Mouse (Mus musculus): ENCODE measurements around the gene Vax2.

Gene Vax2

DNA sequence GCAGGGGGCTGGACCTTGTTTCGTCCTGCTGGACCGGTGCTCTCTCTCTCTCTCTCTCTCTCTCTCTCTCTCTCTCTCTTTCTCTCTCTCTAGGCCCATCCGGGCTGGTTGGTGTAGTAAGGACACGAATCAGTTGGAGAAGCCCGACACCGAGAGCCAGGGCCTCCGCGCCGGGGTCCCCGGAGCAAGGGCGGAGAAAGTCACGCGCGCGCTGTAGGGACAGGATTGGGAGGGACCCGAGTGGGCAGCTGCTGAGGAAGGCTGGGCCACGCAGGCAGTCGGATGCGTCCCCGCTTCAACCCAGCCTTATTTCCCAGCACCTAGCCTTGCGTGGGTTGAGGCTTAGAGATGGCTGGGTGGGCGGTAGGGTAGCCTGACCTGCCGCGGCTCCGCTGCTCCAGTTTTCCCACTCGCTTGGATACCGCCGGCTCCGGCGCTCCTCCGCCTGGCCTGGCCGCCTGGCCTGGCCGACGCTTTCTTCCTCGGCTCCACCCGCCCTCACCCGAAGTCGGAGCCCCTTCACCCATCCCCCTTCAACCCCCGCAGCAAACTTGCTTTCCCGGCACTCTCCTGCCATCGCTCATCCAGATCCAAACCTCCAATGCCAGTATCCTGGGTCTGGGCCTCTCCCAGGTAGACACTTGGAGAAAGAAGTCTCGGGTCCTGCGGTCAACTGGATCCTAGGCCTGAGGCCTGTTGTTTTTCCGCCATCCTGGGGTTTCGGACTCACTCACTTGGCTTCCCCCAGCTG is 836 bp downstream of the Vax2 start:
- DNase-seq (ENCODE audit: low spot score) = no peak

DNA sequence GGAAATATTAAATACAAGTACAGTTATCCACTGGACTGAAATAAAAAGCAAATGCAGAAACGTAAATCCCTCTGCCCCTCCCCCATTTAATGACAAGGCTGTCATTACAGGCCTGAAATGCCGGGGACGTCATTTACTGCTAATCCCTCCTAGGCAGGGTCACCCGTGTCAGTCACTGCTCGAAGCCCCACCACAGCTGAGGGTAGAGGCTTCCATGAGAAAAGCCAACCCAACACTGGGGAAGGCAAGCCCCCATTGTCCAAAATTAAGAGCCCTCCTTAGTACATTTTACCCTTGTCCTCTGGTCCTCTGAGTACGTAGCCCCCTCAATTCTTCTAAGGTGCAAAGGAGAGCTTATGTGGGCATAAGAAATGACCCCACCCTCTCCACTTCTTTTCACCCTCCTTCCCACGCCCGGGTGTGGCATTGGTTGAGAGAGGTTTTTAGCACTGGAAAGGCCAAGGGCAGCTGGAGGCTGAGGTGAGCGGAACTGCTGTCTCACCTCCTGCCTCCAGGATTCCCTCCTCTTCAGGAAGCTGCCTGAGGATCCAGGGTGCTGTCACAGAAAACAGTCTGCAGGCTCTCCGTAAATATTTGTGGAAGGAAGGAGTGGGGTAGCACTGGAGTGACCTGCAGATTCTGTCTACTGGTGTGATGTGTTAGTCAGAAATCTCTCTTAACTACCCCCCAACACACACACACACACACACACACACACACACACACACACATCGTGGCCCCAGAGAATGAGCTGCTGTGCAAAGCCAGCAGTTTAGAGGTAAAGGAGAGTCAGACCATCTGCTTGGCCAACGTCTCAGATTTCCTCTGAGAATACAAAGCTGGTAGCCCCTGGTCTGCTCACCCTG is 2.4 kb downstream of the Vax2 start:
- no peak for DNase-seq (ENCODE audit: low spot score)

DNA sequence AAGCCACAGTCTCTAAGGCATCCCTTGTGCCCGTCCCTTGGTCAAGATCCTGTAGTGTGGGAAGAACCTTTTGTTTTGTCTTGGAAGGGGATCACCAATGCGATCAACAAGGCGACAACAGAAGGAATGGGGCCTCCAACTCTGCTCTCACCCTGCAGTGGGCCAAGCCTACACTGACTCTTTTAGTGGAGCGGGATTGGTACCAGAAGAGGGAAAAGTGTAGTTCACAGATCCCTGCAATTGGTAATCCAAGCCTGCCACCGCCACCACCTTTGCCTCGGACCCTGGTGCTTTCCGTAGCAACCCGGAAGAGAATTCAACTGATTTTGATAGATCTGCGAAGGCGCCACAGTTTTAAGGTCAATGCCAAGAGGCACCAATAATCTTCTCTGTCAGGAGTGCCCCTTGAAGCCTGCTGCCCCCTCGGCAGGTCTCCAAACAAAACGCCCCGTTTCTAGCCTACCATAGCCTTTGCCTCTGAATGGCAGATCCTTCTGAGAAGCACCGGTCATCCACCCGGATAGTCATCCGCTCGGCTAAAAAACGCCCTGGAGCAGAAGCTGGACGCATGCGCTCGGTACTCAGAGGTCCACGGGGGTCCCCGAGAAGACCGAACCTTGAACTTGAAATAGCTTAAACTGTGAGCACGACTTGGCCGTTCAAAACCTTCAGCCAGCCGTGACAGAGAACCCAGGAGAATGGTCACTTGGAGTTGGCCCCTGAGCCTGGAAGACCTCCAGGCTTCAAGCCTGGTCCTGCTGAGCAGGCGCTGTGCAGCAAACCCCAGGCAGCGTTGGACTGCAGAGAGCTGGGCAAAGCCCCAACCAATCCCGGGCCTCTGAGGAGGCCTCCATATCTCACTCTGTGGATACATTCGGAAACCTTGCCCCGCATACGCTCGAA is 3.4 kb downstream of the Vax2 start:
- DNase-seq (ENCODE audit: low spot score) = no peak

DNA sequence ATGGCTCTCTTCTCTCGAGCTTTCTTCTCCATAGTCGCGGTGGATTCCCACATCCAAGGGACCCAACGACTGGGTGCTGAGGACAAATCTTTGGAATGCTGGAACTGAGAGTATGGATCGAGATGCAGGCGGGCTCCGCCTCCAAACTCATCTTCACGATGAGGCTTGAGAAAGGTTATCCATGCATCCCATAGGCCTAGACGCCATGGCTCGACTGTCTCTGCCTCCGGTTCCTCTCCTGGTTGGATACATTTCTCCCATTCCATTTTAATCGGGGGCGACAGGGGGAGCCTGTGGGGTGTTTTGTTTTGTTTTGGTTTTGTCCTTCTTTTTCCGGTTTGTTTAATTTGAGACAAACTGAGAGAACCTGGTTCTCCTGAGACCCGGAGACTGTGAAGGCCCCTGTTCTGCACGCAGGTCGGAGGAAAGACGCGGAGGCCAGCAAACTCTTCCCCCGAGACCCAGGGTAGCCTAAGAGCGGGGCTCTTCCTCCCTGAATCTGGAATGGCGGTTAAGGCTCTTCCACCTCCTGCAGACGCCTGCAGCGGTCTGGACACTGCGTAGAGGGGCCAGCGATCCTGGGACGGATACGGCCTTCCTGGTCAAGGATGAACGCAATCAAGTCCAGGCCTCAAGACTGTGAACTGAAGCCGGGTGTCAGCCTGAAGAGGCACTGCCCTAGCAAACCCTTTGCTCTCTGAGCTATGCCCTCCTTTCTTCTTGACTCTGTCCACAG is 4.6 kb downstream of the Vax2 start:
- no peak for DNase-seq (ENCODE audit: low spot score)

DNA sequence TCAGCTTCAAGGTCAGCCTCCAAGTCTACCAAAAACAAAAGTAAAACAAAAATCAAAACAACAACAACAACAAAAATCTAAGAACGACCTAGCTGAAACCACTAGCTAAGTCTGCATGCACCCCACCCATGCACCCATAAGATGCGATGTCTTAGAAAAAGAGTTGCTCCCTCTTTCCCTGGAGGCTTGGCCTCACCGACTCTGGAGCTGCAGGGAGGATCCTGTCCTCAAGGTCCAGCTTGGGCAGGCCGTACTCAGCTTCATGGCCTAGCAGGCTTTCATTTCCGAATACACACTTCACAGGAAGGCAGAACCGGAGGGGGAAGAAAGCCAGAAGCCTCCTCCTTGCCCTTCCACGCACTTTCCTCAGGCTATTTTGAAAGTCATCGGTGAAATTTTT is 6.0 kb downstream of the Vax2 start:
- no peak for DNase-seq (ENCODE audit: low spot score)

DNA sequence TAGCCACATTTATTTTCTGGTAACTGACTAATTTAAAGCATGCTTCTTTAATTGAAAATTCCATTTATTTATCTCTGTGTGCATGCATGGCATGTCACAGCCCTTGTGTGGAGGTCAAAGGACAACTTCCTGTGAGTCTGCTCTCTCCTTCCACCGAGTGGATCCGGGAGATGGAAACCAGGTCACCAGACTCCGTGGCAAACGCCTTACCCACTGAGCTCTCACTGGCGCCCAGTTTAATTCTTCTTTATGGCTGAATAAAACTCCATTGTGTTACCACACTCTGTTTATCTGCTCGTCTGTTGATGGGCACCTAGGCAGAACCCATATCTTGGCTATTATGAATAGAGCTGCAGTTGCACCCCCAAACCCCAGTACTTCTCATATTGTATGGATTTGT is 11.5 kb downstream of the Vax2 start:
- DNase-seq (ENCODE audit: low spot score) = no peak

DNA sequence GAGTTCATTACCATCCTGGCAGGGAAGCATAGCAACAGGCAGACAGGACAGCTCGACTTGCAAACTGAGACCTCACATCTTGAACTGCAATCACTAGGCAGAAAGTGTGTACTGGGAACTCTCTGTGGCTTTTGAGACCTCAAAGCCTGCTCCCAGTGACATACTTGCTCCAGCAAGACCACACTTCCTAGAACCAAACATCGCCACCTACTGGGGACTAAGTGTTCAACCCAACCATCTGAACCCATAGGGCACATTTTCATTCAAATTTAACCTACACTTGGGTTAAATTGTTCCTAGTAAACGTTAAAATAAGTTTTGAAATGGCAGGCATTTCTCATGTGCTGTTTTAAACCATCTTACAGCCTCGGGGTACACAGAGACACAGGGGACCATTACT is 16.1 kb downstream of the Vax2 start:
- DNase-seq (ENCODE audit: low spot score) = no peak

GRCm38 (mm10) chr6:83728488-83728887 is 17.4 kb downstream of the Vax2 start:
- no peak for DNase-seq (ENCODE audit: low spot score)

DNA sequence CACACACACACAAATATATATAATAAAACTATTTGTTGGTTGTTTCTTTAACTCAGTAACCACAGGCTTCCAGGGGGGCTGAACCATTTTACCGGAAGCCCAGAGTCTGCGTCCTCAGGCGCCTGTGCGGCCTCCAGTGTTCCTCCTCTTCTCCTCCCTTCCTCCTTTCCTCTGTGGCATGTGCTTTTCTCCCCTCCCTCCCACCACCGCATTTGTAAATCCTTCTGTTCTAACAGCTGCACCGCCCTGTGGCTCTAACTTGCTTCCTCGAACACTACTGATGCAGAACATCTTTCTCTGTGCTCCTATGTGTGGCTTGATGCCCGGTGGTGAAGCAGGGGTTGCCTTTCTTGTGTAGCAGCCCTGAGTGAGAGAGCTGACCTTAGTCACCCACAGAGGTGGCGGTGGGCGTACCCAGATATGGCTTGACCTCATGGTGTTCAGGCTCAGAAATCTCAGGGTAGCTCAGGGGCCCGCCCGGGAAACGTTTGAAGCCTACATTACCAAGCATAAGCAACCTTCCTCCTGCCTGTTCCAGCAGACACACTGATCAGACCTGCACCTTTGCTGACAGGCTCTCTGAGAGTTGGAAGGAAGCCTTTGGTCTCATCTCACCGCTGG is 18.4 kb downstream of the Vax2 start:
- DNase-seq (ENCODE audit: low spot score) = peak; percentile 14

GRCm38 (mm10) chr6:83731128-83731527 is 20.1 kb downstream of the Vax2 start:
- DNase-seq (ENCODE audit: low spot score) = peak; percentile 68

DNA sequence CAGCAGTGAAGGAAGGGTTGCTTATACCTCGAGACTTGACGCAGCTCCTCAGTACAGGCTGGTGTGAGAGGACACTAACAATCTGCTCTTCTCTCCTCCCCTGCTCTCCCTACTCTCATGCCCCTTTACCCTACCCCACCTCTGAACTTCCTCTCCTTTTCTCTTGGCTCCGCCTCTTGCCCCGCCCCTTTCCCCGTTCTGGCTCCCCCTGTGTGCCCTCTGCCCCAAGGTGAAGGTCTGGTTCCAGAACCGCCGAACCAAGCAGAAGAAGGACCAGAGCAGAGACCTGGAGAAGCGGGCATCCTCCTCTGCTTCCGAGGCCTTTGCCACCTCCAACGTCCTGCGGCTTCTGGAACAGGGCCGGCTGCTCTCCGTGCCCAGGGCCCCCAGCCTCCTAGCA is 26.2 kb downstream of the Vax2 start:
- no peak for DNase-seq (ENCODE audit: low spot score)

DNA sequence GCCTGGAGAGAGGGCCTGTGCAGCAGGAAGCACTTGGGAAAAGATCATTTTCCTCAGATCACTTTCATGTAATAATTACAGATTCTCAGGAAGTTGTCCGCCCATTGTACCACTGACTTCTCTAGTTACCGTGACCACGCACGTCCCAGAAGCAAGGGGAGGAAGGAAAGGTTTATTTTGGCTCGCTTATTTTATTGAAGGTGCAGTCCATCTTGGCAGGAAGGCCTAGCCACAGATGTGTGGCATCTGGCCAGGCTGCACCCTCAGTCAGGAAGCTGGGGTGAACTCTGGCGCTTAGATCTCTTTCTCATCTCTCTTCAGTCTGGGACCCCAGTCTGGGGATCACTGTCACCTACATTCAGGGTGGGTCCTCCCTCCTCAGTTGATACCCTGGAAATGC is 27.5 kb downstream of the Vax2 start:
- no peak for DNase-seq (ENCODE audit: low spot score)

- DNase-seq (ENCODE audit: low spot score) = no peak
Measured at GRCm38 (mm10) chr6:83742761-83743160, 31.7 kb downstream of the Vax2 start, which contains the start of gene Atp6v1b1. Gene Atp6v1b1 (plus strand): TSS chr6:83742990.

DNA sequence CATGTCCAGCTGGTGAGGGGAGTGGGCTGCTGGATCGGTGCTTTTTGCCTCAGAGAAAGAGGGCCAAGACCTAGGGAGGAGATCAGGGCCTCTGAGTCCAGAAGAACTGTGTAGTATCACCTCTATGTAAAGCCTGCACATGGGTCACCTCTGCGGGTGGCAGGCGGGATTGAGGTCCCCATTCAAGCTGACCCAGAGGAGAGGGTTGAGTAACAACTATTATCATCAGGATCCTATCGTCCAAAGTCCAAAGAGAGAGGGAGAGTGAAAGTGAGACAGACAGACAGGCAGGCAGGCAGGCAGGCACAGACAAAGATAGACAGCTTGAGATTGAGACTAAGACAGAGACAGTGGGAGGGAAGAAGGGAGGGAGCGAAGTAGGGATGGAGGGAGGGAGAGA is 32.1 kb downstream of the Vax2 start:
- no peak for DNase-seq (ENCODE audit: low spot score)

DNA sequence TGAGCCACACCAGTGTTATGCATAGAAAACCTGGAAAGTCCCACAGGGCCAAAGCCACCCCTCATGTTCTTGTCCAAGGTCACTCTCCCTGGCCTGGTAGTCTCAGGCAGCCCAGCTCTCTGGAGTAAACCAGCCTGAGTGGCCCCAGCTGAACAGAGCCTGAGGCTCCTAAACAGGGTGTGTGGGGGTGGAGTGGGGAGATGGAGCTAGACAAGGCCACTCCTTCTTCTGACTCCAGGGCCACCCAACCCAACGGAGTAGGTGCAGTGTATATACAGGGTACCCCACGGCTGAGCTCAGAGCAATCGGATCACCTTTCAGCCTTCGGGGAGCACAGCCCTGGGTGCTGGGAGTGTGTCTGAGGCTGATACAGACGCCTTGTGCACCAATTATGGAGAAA is 33.1 kb downstream of the Vax2 start:
- DNase-seq (ENCODE audit: low spot score) = no peak

- DNase-seq (ENCODE audit: low spot score) = no peak
Measured at GRCm38 (mm10) chr6:83744557-83744956, 33.5 kb downstream of the Vax2 start.

DNA sequence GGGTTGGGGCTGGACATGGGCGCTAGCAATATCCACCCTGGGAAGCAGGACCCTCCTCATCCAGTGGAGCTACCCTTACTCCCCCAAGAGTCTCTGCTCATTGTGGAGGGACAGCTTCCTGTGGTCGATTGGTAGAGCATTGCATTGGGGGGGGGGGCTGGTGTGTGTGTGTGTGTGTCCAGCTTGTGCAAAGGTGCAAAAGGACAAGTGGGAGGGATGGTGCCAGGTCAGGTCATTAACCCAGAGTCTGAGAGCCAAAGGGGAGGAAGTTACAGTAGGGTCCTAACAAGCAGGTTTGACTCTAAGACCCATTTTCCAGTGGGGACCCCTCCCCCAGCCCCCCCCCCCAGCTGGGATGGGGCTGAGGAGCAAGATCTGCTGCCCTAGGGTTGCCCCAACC is 34.4 kb downstream of the Vax2 start:
- no peak for DNase-seq (ENCODE audit: low spot score)

- DNase-seq (ENCODE audit: low spot score) = no peak
Measured at GRCm38 (mm10) chr6:83749286-83749685, 38.2 kb downstream of the Vax2 start.

GRCm38 (mm10) chr6:83750171-83750684 is 39.2 kb downstream of the Vax2 start:
- DNase-seq (ENCODE audit: low spot score) = peak; percentile 51

- DNase-seq (ENCODE audit: low spot score) = no peak
Measured at GRCm38 (mm10) chr6:83756051-83756450, 45.0 kb downstream of the Vax2 start.

GRCm38 (mm10) chr6:83762344-83762743 is 51.3 kb downstream of the Vax2 start, which contains the start of gene Ankrd53:
Gene Ankrd53 (plus strand): TSS chr6:83762644.
- DNase-seq (ENCODE audit: low spot score) = no peak
